Mouse (Mus musculus): ENCODE data around the gene Isg20l2. TPM values are rescaled to one million over a fixed set of nuclear protein-coding genes. Genes with fewer than 3 reads are reported as not detected.

Gene Isg20l2
- polyA plus RNA-seq, 1 experiment = 0.26 TPM

DNA sequence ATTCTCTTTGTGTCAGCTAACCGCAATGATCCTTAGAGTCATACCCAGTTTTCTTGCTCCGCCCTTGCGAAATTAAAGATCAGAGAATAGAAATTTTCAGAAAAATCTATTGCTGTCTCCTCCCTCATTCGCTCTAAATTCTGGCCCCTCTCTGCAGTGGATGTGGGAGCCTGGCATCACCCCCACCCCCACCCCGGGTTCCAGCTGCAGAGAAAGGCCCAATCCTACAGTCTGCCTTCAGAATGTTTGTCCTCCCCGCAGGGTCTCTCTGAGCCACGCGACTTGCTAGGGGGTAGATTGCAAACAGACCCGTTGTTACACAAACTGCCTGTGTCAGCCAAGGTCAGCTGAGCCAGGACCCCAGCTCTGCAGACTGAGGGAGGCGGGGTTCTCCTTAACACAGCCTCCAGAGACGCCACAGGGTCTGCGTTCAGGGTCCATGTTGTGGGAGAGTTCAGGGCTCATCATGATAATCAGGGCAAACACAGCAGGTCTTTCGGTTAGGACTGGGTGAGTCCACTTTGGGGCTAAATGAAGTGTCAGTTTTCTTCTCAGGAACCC lies 19.9 kb downstream of the Isg20l2 start:
- Histone ChIP-seq H3K4me1 (ENCODE audit: control insufficient read depth) (peaks cover 2% of the 10 kb centered on the region), H3K27me3 (ENCODE audit: control insufficient read depth) (peaks cover 100% of the 10 kb centered on the region), H3K36me3 (ENCODE audit: control insufficient read depth) (no peaks in the 10 kb centered on the region), H3K9me3 (ENCODE audit: control insufficient read depth, low read length) (no peaks in the 10 kb centered on the region; the same call in 1 of the 2 replicates), H3K4me3 (replicated peaks) (no peak overlapping the region)
- no peak for TF ChIP-seq TAL1 (IDR thresholded peaks at IDR 0.05; ENCODE audit: low read length)

- TF ChIP-seq TAL1 (IDR thresholded peaks at IDR 0.05; ENCODE audit: low read length) (no peak), GATA1 (IDR thresholded peaks at IDR 0.05; ENCODE audit: low read length) (no peak)
- Histone ChIP-seq H3K36me3 (ENCODE audit: control insufficient read depth) (no peaks in the 10 kb centered on the region), H3K9me3 (ENCODE audit: control insufficient read depth, low read length) (no peaks in the 10 kb centered on the region; the same call in 1 of the 2 replicates), H3K27me3 (ENCODE audit: control insufficient read depth) (peaks cover 96% of the 10 kb centered on the region), H3K4me1 (ENCODE audit: control insufficient read depth) (peaks cover under 1% of the 10 kb centered on the region), H3K4me3 (replicated peaks) (no peak overlapping the region)
Measured at GRCm38 (mm10) chr3:87951946-87952345, 21.8 kb downstream of the Isg20l2 start.

DNA sequence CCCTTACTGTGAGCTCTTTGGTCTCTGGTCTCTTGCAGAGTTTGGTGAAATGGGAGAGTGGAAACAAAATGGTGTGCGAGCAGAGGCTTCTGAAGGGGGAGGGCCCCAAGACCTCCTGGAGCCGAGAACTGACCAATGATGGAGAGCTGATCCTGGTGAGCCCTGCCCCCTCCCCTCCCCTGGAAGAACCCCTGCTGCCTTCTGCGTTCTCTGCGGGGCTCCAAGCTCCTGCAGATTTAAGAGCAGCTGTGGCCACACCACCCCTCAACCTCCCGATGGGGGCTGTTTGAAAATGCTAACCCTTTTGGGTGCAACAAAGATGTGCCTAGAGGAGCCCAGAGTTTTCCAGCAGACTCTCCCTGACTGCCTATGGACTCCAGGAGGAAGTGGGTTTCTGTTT lies 22.3 kb downstream of the Isg20l2 start:
- Histone ChIP-seq H3K27me3 (ENCODE audit: control insufficient read depth) (peaks cover 93% of the 10 kb centered on the region), H3K4me1 (ENCODE audit: control insufficient read depth) (no peaks in the 10 kb centered on the region; the same call in 1 of the 2 replicates), H3K36me3 (ENCODE audit: control insufficient read depth) (no peaks in the 10 kb centered on the region), H3K4me3 (replicated peaks) (no peak overlapping the region), H3K9me3 (ENCODE audit: control insufficient read depth, low read length) (no peaks in the 10 kb centered on the region; the same call in 1 of the 2 replicates)
- TF ChIP-seq TAL1 (IDR thresholded peaks at IDR 0.05; ENCODE audit: low read length) = no peak
- no peak for TF ChIP-seq GATA1 (IDR thresholded peaks at IDR 0.05; ENCODE audit: low read length)

GRCm38 (mm10) chr3:87958056-87958455 lies 27.9 kb downstream of the Isg20l2 start:
- H3K9me3 ChIP-seq (ENCODE audit: control insufficient read depth, low read length) = no peaks in the 10 kb centered on the region
- no peaks in the 10 kb centered on the region for H3K36me3 ChIP-seq (ENCODE audit: control insufficient read depth)
- peaks cover 5% of the 10 kb centered on the region; the same call in 1 of the 2 replicates for H3K4me1 ChIP-seq (ENCODE audit: control insufficient read depth)
- peaks cover 82% of the 10 kb centered on the region for H3K27me3 ChIP-seq (ENCODE audit: control insufficient read depth)
- H3K4me3 ChIP-seq (replicated peaks) = no peak overlapping the region
- TF ChIP-seq TAL1 (IDR thresholded peaks at IDR 0.05; ENCODE audit: low read length) = no peak
- no peak for TF ChIP-seq GATA1 (IDR thresholded peaks at IDR 0.05; ENCODE audit: low read length)

DNA sequence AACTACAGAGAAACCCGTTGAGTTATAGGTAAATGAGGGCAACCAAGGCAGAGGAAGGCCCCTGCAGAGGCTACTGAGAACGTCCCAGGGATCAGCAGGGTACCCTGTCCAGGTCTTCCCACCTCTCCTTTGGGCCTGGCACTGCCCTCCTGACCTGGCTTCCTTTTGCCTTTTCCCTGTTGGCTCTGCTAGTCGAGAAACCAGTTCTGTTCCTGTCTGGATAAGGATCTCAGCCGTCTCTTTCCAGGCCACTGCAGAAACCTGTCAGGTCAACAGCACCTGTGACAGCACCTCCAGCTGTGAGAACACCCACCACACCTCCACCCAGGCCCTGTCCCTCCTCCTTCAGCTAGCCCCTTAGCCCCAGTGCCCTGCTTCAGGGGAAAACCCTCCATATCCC lies 28.4 kb downstream of the Isg20l2 start:
- Histone ChIP-seq H3K4me3 (replicated peaks) (no peak overlapping the region), H3K9me3 (ENCODE audit: control insufficient read depth, low read length) (no peaks in the 10 kb centered on the region), H3K36me3 (ENCODE audit: control insufficient read depth) (no peaks in the 10 kb centered on the region), H3K4me1 (ENCODE audit: control insufficient read depth) (peaks cover 5% of the 10 kb centered on the region; the same call in 1 of the 2 replicates), H3K27me3 (ENCODE audit: control insufficient read depth) (peaks cover 80% of the 10 kb centered on the region)
- TF ChIP-seq TAL1 (IDR thresholded peaks at IDR 0.05; ENCODE audit: low read length) (no peak), GATA1 (IDR thresholded peaks at IDR 0.05; ENCODE audit: low read length) (no peak)

GRCm38 (mm10) chr3:87958967-87959366 lies 28.9 kb downstream of the Isg20l2 start:
- no peak overlapping the region for H3K4me3 ChIP-seq (replicated peaks)
- no peaks in the 10 kb centered on the region for H3K36me3 ChIP-seq (ENCODE audit: control insufficient read depth)
- H3K27me3 ChIP-seq (ENCODE audit: control insufficient read depth) = peaks cover 76% of the 10 kb centered on the region
- peaks cover 5% of the 10 kb centered on the region; the same call in 1 of the 2 replicates for H3K4me1 ChIP-seq (ENCODE audit: control insufficient read depth)
- no peak for TF ChIP-seq GATA1 (IDR thresholded peaks at IDR 0.05; ENCODE audit: low read length)
- TF ChIP-seq TAL1 (IDR thresholded peaks at IDR 0.05; ENCODE audit: low read length) = no peak
- no peaks in the 10 kb centered on the region for H3K9me3 ChIP-seq (ENCODE audit: control insufficient read depth, low read length)

DNA sequence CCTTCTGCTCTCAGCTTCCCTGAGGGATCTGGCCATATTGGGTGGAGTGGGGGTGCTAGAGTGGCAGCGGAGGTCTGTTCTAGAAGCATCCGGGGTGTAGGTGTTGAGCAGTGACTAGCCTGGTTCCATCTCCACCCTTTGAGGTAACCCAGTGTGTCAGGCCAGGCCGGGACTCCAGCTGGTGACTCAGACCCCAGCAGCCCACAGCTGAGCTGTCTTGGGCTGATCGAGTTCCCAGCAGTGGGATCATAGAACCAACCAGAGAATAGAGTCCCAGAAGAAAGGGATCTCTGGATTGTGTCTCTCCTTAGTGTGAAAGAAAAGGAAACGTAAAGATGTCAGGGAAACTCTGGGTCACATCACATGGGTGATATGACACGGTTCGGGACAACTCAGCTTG lies 29.3 kb downstream of the Isg20l2 start:
- no peaks in the 10 kb centered on the region for H3K9me3 ChIP-seq (ENCODE audit: control insufficient read depth, low read length)
- peaks cover 5% of the 10 kb centered on the region; the same call in 1 of the 2 replicates for H3K4me1 ChIP-seq (ENCODE audit: control insufficient read depth)
- TF ChIP-seq GATA1 (IDR thresholded peaks at IDR 0.05; ENCODE audit: low read length) (no peak), TAL1 (IDR thresholded peaks at IDR 0.05; ENCODE audit: low read length) (no peak)
- peaks cover 72% of the 10 kb centered on the region for H3K27me3 ChIP-seq (ENCODE audit: control insufficient read depth)
- no peaks in the 10 kb centered on the region for H3K36me3 ChIP-seq (ENCODE audit: control insufficient read depth)
- no peak overlapping the region for H3K4me3 ChIP-seq (replicated peaks)

GRCm38 (mm10) chr3:87960191-87960585 lies 30.1 kb downstream of the Isg20l2 start:
- Histone ChIP-seq H3K9me3 (ENCODE audit: control insufficient read depth, low read length) (no peaks in the 10 kb centered on the region), H3K36me3 (ENCODE audit: control insufficient read depth) (no peaks in the 10 kb centered on the region), H3K27me3 (ENCODE audit: control insufficient read depth) (peaks cover 63% of the 10 kb centered on the region), H3K4me1 (ENCODE audit: control insufficient read depth) (peaks cover 5% of the 10 kb centered on the region; the same call in 1 of the 2 replicates), H3K4me3 (replicated peaks) (peak overlapping the region; percentile 18)
- TF ChIP-seq TAL1 (IDR thresholded peaks at IDR 0.05; ENCODE audit: low read length) = no peak
- no peak for TF ChIP-seq GATA1 (IDR thresholded peaks at IDR 0.05; ENCODE audit: low read length)

DNA sequence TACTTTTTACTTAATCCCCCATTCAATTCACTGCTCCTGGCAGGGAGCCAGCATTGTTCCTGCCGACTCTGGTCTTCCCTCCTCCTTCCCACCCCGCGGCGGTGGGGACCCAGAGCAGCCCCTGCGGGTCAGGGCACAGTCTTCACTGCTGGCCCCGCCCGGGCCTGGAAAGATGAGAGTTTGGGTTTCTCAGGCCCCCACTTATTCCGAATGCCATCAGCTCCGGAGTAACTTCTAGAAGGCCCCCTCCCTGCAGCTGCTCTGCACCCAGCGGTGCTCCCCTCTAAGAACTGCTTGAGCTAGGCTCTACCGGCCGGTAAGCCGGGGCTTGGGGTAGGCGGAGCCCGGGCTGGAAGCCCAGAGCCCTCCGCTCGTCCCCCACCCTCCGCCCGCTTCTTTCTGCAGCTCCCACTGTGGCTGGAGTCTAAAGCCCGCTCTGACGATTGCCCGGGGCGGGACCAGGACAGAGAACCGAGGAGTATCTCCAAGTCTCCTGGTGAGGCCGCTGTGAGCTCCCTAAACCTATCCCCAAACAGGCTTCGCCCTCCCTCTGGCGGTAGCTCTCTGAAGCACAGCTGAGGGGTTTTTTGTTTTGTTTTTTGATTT lies 30.6 kb downstream of the Isg20l2 start:
- H3K4me1 ChIP-seq (ENCODE audit: control insufficient read depth) = peaks cover 5% of the 10 kb centered on the region; the same call in 1 of the 2 replicates
- no peaks in the 10 kb centered on the region for H3K36me3 ChIP-seq (ENCODE audit: control insufficient read depth)
- H3K9me3 ChIP-seq (ENCODE audit: control insufficient read depth, low read length) = no peaks in the 10 kb centered on the region
- H3K4me3 ChIP-seq (replicated peaks) = peak overlapping the region; percentile 18
- TF ChIP-seq TAL1 (IDR thresholded peaks at IDR 0.05; ENCODE audit: low read length) (no peak), GATA1 (IDR thresholded peaks at IDR 0.05; ENCODE audit: low read length) (no peak)
- peaks cover 60% of the 10 kb centered on the region for H3K27me3 ChIP-seq (ENCODE audit: control insufficient read depth)
